Mouse (Mus musculus) gastrocnemius, postnatal 36 days (tissue): Measurements from ENCODE around the gene Themis3. TPM values are rescaled to one million over a fixed set of nuclear protein-coding genes. Genes with fewer than 3 reads are reported as not detected.

Experiments
- total RNA-seq, 2 experiments: library from RNA; stranded (reverse); gene quantifications; 2 replicates each; pipeline ENCODE4 v1.2.3; 2021

The Themis3 gene
- total RNA-seq, 2 experiments from 2014 or later, result 0.10 to 1.1 TPM

Other genes starting within 250 kb of the Themis3 start
- 1 to 10 TPM; 4.6 to 6.0 TPM for gene Mtcl1, start 144.9 kb downstream of the Themis3 start, total RNA-seq
- gene Rab12, start 74.9 kb downstream of the Themis3 start, total RNA-seq, result 100 to 1,000 TPM; 149 to 179 TPM